Mouse (Mus musculus) erythroblast, embryonic 14.5 days (primary cell): ENCODE results near the gene Frmd4a.

Experiments used
- GATA1 ChIP-seq: IDR thresholded peaks from 2 replicates; pipeline ENCODE4 v1.6.1; 2012; ENCODE audit warnings: low read length, inconsistent platforms, mixed read lengths
- TAL1 ChIP-seq: IDR thresholded peaks from 3 replicates; pipeline ENCODE4 v1.6.1; 2012; ENCODE audit warnings: low read length, inconsistent platforms, mixed read lengths

GRCm38 (mm10) chr2:4344411-4344810 is 326.9 kb downstream of the Frmd4a start:
- TF ChIP-seq TAL1 (no peak), GATA1 (no peak)
